Mouse (Mus musculus): ENCODE results near the gene Hnrnpa2b1. TPM values are rescaled to one million over a fixed set of nuclear protein-coding genes. Genes with fewer than 3 reads are reported as not detected.
"Not testable (repeated sequence)": the region's sequence is repeated elsewhere in the genome, so short reads cannot be mapped to it uniquely, and the experiment has no call there.

Gene Hnrnpa2b1
- polyA plus RNA-seq, 1 experiment: 275 TPM

GRCm38 (mm10) chr6:51485646-51486045 is 16.0 kb upstream of the Hnrnpa2b1 start:
- H3K4me3 ChIP-seq: no peak overlapping the region
- no peak overlapping the region for H3K4me2 ChIP-seq (ENCODE audit: low read depth)
- H3K79me2 ChIP-seq (ENCODE audit: control insufficient read depth, insufficient read depth): no peaks in the 10 kb centered on the region
- H3ac ChIP-seq (ENCODE audit: control insufficient read depth, insufficient read length): no peak overlapping the region
- H3K27me3 ChIP-seq (ENCODE audit: control insufficient read depth, insufficient read depth, insufficient read length): no peaks in the 10 kb centered on the region
- peaks cover 22% of the 10 kb centered on the region for H3K36me3 ChIP-seq (ENCODE audit: control insufficient read depth, insufficient read depth)
- TF ChIP-seq TCF12 (IDR thresholded peaks at IDR 0.05; ENCODE audit: insufficient read depth, poor library complexity, severe bottlenecking) (no peak), MAX (IDR thresholded peaks at IDR 0.05; ENCODE audit: low read depth) (no peak), MYOG (IDR thresholded peaks at IDR 0.05; ENCODE audit: control insufficient read depth in 1 of 3, insufficient read depth in 1 of 3, insufficient read length in 2 of 3, low read depth in 2 of 3) (no peak), POLR2AphosphoS2 (IDR thresholded peaks at IDR 0.05; ENCODE audit: insufficient read length, low read depth) (no peak), POLR2A (IDR thresholded peaks at IDR 0.05; ENCODE audit: insufficient read length, low read depth) (no peak), MYOD1 (IDR thresholded peaks at IDR 0.05; ENCODE audit: control insufficient read depth in 1 of 3, insufficient read length in 2 of 3, low read depth in 2 of 3) (no peak), SRF (IDR thresholded peaks at IDR 0.05; ENCODE audit: control insufficient read depth, insufficient read length, low read depth) (no peak), CEBPB (IDR thresholded peaks at IDR 0.05; ENCODE audit: insufficient read depth, poor library complexity, severe bottlenecking) (no peak), TCF3 (IDR thresholded peaks at IDR 0.05; ENCODE audit: insufficient read length, low read depth) (no peak), REST (IDR thresholded peaks at IDR 0.05; ENCODE audit: insufficient read depth, insufficient read length) (no peak), USF1 (IDR thresholded peaks at IDR 0.05; ENCODE audit: low read depth) (no peak), E2F4 (IDR thresholded peaks at IDR 0.05; ENCODE audit: insufficient read depth) (no peak)

DNA sequence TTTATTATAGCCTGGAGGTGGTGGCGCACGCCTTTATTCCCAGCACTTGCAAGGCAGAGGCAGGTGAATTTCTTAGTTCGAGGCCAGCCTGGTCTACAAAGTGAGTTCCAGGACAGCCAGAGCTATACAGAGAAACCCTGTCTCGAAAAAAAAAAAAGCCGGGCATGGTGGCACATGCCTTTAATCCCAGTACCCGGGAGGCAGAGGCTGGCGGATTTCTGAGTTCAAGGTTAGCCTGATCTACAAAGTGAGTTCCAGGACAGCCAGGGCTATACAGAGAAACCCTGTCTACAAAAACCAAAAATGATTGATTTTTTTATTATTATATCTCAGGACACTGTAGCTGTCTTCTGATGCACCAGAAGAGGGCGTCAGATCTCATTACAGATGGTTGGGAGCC is 14.9 kb upstream of the Hnrnpa2b1 start:
- H3K27me3 ChIP-seq (ENCODE audit: control insufficient read depth, insufficient read depth, insufficient read length); H3K79me2 ChIP-seq (ENCODE audit: control insufficient read depth, insufficient read depth); H3K4me3 ChIP-seq; H3ac ChIP-seq (ENCODE audit: control insufficient read depth, insufficient read length); H3K4me2 ChIP-seq (ENCODE audit: low read depth): not testable (repeated sequence)
- H3K36me3 ChIP-seq (ENCODE audit: control insufficient read depth, insufficient read depth): peaks cover 29% of the 10 kb centered on the region

DNA sequence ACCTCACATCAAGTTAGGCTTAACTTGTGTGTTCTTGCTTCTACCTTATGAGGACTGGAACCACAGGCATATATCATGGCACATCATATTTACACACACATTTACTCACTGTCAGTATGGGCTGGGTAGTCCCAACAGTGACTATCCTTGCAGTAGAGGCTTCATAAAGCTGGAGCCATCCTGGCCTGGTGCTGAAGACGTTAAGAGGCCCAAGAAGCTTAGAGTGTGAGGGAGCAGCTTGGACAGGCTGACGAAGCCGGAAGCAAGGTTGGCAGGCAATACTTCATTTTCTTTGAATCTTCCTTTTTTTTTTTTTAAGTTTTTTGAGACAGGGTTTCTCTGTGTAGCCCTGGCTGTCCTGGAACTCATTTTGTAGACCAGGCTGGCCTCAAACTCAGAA is 14.2 kb upstream of the Hnrnpa2b1 start:
- TF ChIP-seq TCF3 (IDR thresholded peaks at IDR 0.05; ENCODE audit: insufficient read length, low read depth): no peak
- TF ChIP-seq SRF (IDR thresholded peaks at IDR 0.05; ENCODE audit: control insufficient read depth, insufficient read length, low read depth): no peak
- TF ChIP-seq E2F4 (IDR thresholded peaks at IDR 0.05; ENCODE audit: insufficient read depth): no peak
- TF ChIP-seq MYOD1 (IDR thresholded peaks at IDR 0.05; ENCODE audit: control insufficient read depth in 1 of 3, insufficient read length in 2 of 3, low read depth in 2 of 3): no peak
- TF ChIP-seq TCF12 (IDR thresholded peaks at IDR 0.05; ENCODE audit: insufficient read depth, poor library complexity, severe bottlenecking): no peak
- no peak for TF ChIP-seq REST (IDR thresholded peaks at IDR 0.05; ENCODE audit: insufficient read depth, insufficient read length)
- no peak for TF ChIP-seq POLR2AphosphoS2 (IDR thresholded peaks at IDR 0.05; ENCODE audit: insufficient read length, low read depth)
- TF ChIP-seq MYOG (IDR thresholded peaks at IDR 0.05; ENCODE audit: control insufficient read depth in 1 of 3, insufficient read depth in 1 of 3, insufficient read length in 2 of 3, low read depth in 2 of 3): no peak

GRCm38 (mm10) chr6:51481548-51481947 is 11.9 kb upstream of the Hnrnpa2b1 start:
- H3K4me2 ChIP-seq (ENCODE audit: low read depth): no peak overlapping the region
- no peak for TF ChIP-seq POLR2A (IDR thresholded peaks at IDR 0.05; ENCODE audit: insufficient read length, low read depth)
- no peak for TF ChIP-seq TCF3 (IDR thresholded peaks at IDR 0.05; ENCODE audit: insufficient read length, low read depth)
- TF ChIP-seq TCF12 (IDR thresholded peaks at IDR 0.05; ENCODE audit: insufficient read depth, poor library complexity, severe bottlenecking): no peak
- TF ChIP-seq CEBPB (IDR thresholded peaks at IDR 0.05; ENCODE audit: insufficient read depth, poor library complexity, severe bottlenecking): no peak
- no peak for TF ChIP-seq REST (IDR thresholded peaks at IDR 0.05; ENCODE audit: insufficient read depth, insufficient read length)
- no peak for TF ChIP-seq MAX (IDR thresholded peaks at IDR 0.05; ENCODE audit: low read depth)
- no peak for TF ChIP-seq E2F4 (IDR thresholded peaks at IDR 0.05; ENCODE audit: insufficient read depth)
- H3K27me3 ChIP-seq (ENCODE audit: control insufficient read depth, insufficient read depth, insufficient read length): no peaks in the 10 kb centered on the region
- no peak overlapping the region for H3K4me3 ChIP-seq
- H3K79me2 ChIP-seq (ENCODE audit: control insufficient read depth, insufficient read depth): peaks cover 22% of the 10 kb centered on the region
- peaks cover 53% of the 10 kb centered on the region for H3K36me3 ChIP-seq (ENCODE audit: control insufficient read depth, insufficient read depth)
- H3ac ChIP-seq (ENCODE audit: control insufficient read depth, insufficient read length): no peak overlapping the region

More for the DNA sequence above, 14.2 kb upstream of the Hnrnpa2b1 start:
- peaks cover 10% of the 10 kb centered on the region for H3K79me2 ChIP-seq (ENCODE audit: control insufficient read depth, insufficient read depth)
- no peaks in the 10 kb centered on the region for H3K27me3 ChIP-seq (ENCODE audit: control insufficient read depth, insufficient read depth, insufficient read length)
- H3K36me3 ChIP-seq (ENCODE audit: control insufficient read depth, insufficient read depth): peaks cover 35% of the 10 kb centered on the region
- H3ac ChIP-seq (ENCODE audit: control insufficient read depth, insufficient read length): no peak overlapping the region
- H3K4me2 ChIP-seq (ENCODE audit: low read depth): no peak overlapping the region
- no peak overlapping the region for H3K4me3 ChIP-seq

- Histone ChIP-seq H3K36me3 (ENCODE audit: control insufficient read depth, insufficient read depth) (peaks cover 66% of the 10 kb centered on the region), H3ac (ENCODE audit: control insufficient read depth, insufficient read length) (no peak overlapping the region), H3K79me2 (ENCODE audit: control insufficient read depth, insufficient read depth) (peaks cover 45% of the 10 kb centered on the region), H3K4me3 (no peak overlapping the region), H3K27me3 (ENCODE audit: control insufficient read depth, insufficient read depth, insufficient read length) (no peaks in the 10 kb centered on the region), H3K4me2 (ENCODE audit: low read depth) (no peak overlapping the region)
- TF ChIP-seq SRF (IDR thresholded peaks at IDR 0.05; ENCODE audit: control insufficient read depth, insufficient read length, low read depth): no peak
- no peak for TF ChIP-seq CEBPB (IDR thresholded peaks at IDR 0.05; ENCODE audit: insufficient read depth, poor library complexity, severe bottlenecking)
- no peak for TF ChIP-seq POLR2AphosphoS2 (IDR thresholded peaks at IDR 0.05; ENCODE audit: insufficient read length, low read depth)
- TF ChIP-seq TCF3 (IDR thresholded peaks at IDR 0.05; ENCODE audit: insufficient read length, low read depth): no peak
- TF ChIP-seq MYOD1 (IDR thresholded peaks at IDR 0.05; ENCODE audit: control insufficient read depth in 1 of 3, insufficient read length in 2 of 3, low read depth in 2 of 3): no peak
- no peak for TF ChIP-seq POLR2A (IDR thresholded peaks at IDR 0.05; ENCODE audit: insufficient read length, low read depth)
- TF ChIP-seq E2F4 (IDR thresholded peaks at IDR 0.05; ENCODE audit: insufficient read depth): no peak
Measured at GRCm38 (mm10) chr6:51479136-51479731, 9.5 kb upstream of the Hnrnpa2b1 start.

Measured in myocyte (in vitro differentiated cells).